Mouse (Mus musculus) layer of hippocampus, postnatal 14 days (tissue): ENCODE results near the gene Hdac9. TPM values are rescaled to one million over a fixed set of nuclear protein-coding genes. Genes with fewer than 3 reads are reported as not detected.

Experiments used
- DNase-seq, 2 experiments: peaks; one replicate each; pipeline ENCODE4 v3.0.0; 2021 to 2022; ENCODE audit warnings: low spot score in 2 of 2, mixed read lengths in 1 of 2
- total RNA-seq, 2 experiments: library from RNA; stranded (reverse); gene quantifications; 2 replicates each; pipeline ENCODE4 v1.2.3; 2021

Gene Hdac9
- total RNA-seq, 2 experiments from 2014 or later = 46.5 to 48.3 TPM

- DNase-seq = no peak
Observed at GRCm38 (mm10) chr12:34614796-34615195, 302.1 kb downstream of the Hdac9 start.

- DNase-seq = no peak
Observed at GRCm38 (mm10) chr12:34612511-34612910, 304.4 kb downstream of the Hdac9 start.

GRCm38 (mm10) chr12:34604521-34604920 is 312.4 kb downstream of the Hdac9 start:
- no peak for DNase-seq

- DNase-seq = no peak
Observed at GRCm38 (mm10) chr12:34594167-34594793, 322.6 kb downstream of the Hdac9 start.

- no peak for DNase-seq
Observed at GRCm38 (mm10) chr12:34587171-34587570, 329.7 kb downstream of the Hdac9 start.

GRCm38 (mm10) chr12:34582522-34582921 is 334.4 kb downstream of the Hdac9 start:
- no peak for DNase-seq

GRCm38 (mm10) chr12:34579220-34579619 is 337.7 kb downstream of the Hdac9 start:
- DNase-seq = no peak

- no peak for DNase-seq
Observed at GRCm38 (mm10) chr12:34571069-34571468, 345.8 kb downstream of the Hdac9 start.

GRCm38 (mm10) chr12:34569472-34569871 is 347.4 kb downstream of the Hdac9 start:
- no peak for DNase-seq

GRCm38 (mm10) chr12:34569052-34569451 is 347.8 kb downstream of the Hdac9 start:
- no peak for DNase-seq

GRCm38 (mm10) chr12:34562331-34562730 is 354.6 kb downstream of the Hdac9 start:
- no peak for DNase-seq

- DNase-seq = no peak
Observed at GRCm38 (mm10) chr12:34559001-34559400, 357.9 kb downstream of the Hdac9 start.

- no peak for DNase-seq
Observed at GRCm38 (mm10) chr12:34554803-34555202, 362.1 kb downstream of the Hdac9 start.

- peak in 1 of 2 experiments; percentile 10 for DNase-seq
Observed at GRCm38 (mm10) chr12:34550268-34550667, 366.6 kb downstream of the Hdac9 start.

GRCm38 (mm10) chr12:34529165-34529545 is 387.7 kb downstream of the Hdac9 start:
- peak in 1 of 2 experiments; percentile 82 for DNase-seq

GRCm38 (mm10) chr12:34528201-34529164 is 388.4 kb downstream of the Hdac9 start:
- DNase-seq = peak; percentile 46 to 52

GRCm38 (mm10) chr12:34527761-34528160 is 389.1 kb downstream of the Hdac9 start:
- DNase-seq = no peak

- no peak for DNase-seq
Observed at GRCm38 (mm10) chr12:34521468-34521867, 395.4 kb downstream of the Hdac9 start.

GRCm38 (mm10) chr12:34516769-34517562 is 399.9 kb downstream of the Hdac9 start:
- DNase-seq = no peak

- DNase-seq = no peak
Observed at GRCm38 (mm10) chr12:34506345-34506744, 410.6 kb downstream of the Hdac9 start.
